Mouse (Mus musculus) spleen, adult 2 months (tissue): ENCODE data around the gene Magi1.

Experiments
- CTCF ChIP-seq: fragments of 200-500 bp; IDR thresholded peaks from 2 replicates; pipeline ENCODE4 v1.5.1; 2011; ENCODE audit warnings: mild to moderate bottlenecking, inconsistent platforms; ENCODE audit not compliant: insufficient read depth, insufficient read length, insufficient replicate concordance; ENCODE audit errors: extremely low read depth
- POLR2A ChIP-seq: fragments of 200-500 bp; IDR thresholded peaks from 2 replicates; pipeline ENCODE4 v1.6.1; 2011; ENCODE audit warnings: low read depth, low read length, inconsistent platforms

GRCm38 (mm10) chr6:94284089-94284825, 540 bp upstream of the Magi1 start:
- TF ChIP-seq CTCF (no peak), POLR2A (no peak)
